Mouse (Mus musculus): ENCODE data around the gene Adam10.

Adam10 gene

GRCm38 (mm10) chr9:70678682-70679131 is at the start of gene Adam10:
Adam10 (plus strand) TSS chr9:70678997.
- DNase-seq (ENCODE audit: low spot score), result peak; percentile 92

- DNase-seq (ENCODE audit: low spot score), result no peak
Measured at GRCm38 (mm10) chr9:70629711-70630110, 49.1 kb upstream of the Adam10 start.

- DNase-seq (ENCODE audit: low spot score), result no peak
Measured at GRCm38 (mm10) chr9:70631665-70632064, 47.1 kb upstream of the Adam10 start.

GRCm38 (mm10) chr9:70636748-70637147 is 42.0 kb upstream of the Adam10 start:
- DNase-seq (ENCODE audit: low spot score), result no peak

- DNase-seq (ENCODE audit: low spot score), result no peak
Measured at GRCm38 (mm10) chr9:70650260-70650659, 28.5 kb upstream of the Adam10 start.

GRCm38 (mm10) chr9:70650994-70651393 is 27.8 kb upstream of the Adam10 start:
- no peak for DNase-seq (ENCODE audit: low spot score)

- no peak for DNase-seq (ENCODE audit: low spot score)
Measured at GRCm38 (mm10) chr9:70652221-70652620, 26.6 kb upstream of the Adam10 start.

GRCm38 (mm10) chr9:70653875-70654274 is 24.9 kb upstream of the Adam10 start:
- no peak for DNase-seq (ENCODE audit: low spot score)

- DNase-seq (ENCODE audit: low spot score), result no peak
Measured at GRCm38 (mm10) chr9:70654496-70654895, 24.3 kb upstream of the Adam10 start.

- no peak for DNase-seq (ENCODE audit: low spot score)
Measured at GRCm38 (mm10) chr9:70655764-70656129, 23.1 kb upstream of the Adam10 start.

- no peak for DNase-seq (ENCODE audit: low spot score)
Measured at GRCm38 (mm10) chr9:70656130-70657007, 22.4 kb upstream of the Adam10 start, which contains the start of gene Gm10642. Gm10642 (plus strand) TSS chr9:70656251.

- DNase-seq (ENCODE audit: low spot score), result peak; percentile 78
Measured at GRCm38 (mm10) chr9:70657013-70657967, 21.5 kb upstream of the Adam10 start, which contains the start of gene Mindy2. Mindy2 (minus strand) TSS chr9:70657174.

- DNase-seq (ENCODE audit: low spot score), result no peak
Measured at GRCm38 (mm10) chr9:70658266-70658665, 20.5 kb upstream of the Adam10 start.

- no peak for DNase-seq (ENCODE audit: low spot score)
Measured at GRCm38 (mm10) chr9:70664847-70665246, 13.9 kb upstream of the Adam10 start.

- no peak for DNase-seq (ENCODE audit: low spot score)
Measured at GRCm38 (mm10) chr9:70665372-70666145, 13.2 kb upstream of the Adam10 start.

GRCm38 (mm10) chr9:70666811-70667210 is 12.0 kb upstream of the Adam10 start:
- DNase-seq (ENCODE audit: low spot score), result no peak

- no peak for DNase-seq (ENCODE audit: low spot score)
Measured at GRCm38 (mm10) chr9:70668048-70668447, 10.7 kb upstream of the Adam10 start.

GRCm38 (mm10) chr9:70669197-70669596 is 9.6 kb upstream of the Adam10 start:
- DNase-seq (ENCODE audit: low spot score), result no peak

GRCm38 (mm10) chr9:70670381-70670780 is 8.4 kb upstream of the Adam10 start:
- no peak for DNase-seq (ENCODE audit: low spot score)

GRCm38 (mm10) chr9:70671278-70671677 is 7.5 kb upstream of the Adam10 start:
- no peak for DNase-seq (ENCODE audit: low spot score)

GRCm38 (mm10) chr9:70671772-70672579 is 6.8 kb upstream of the Adam10 start:
- no peak for DNase-seq (ENCODE audit: low spot score)
